Mouse (Mus musculus): Measurements from ENCODE around the gene Il20ra.

Gene Il20ra

DNA sequence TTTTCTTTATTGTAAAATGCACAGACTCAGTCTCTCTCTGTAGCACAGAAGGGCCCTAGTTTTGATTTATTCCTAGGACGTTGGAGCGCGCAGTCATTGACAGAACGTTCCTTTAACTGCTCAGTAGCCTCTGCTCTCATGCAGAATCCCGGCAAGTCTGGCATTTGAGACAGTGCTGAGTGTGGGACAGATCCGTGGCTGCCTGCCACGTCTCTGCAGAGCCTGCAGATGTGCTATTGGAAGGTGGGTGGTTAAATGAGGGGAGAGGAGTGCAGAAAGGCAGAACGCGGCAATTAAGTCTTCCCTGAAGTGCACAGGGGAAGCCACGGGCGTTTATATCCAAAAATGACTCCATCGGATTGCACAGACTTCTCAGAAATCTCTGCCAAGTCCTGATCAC, 66.7 kb downstream of the Il20ra start:
- DNase-seq, result no peak

DNA sequence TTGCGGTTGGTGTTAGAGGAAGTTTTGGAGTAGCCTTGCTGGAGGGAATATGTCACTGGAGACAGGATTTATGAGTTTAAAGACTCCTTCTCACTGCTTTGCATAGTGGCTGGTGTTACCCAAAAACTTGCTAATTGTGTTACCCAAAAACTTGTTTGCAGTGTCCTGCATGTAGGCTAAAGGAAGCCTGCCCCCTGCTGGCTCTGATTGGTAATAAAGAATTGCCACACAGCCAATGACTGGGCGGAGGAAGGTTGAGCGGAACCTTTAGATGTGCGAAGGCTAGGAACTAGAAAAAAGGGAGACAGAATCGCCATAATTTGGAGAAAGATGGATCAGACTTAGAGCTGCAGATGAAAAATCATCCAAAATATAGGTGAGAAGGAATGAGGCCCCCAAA, 69.0 kb downstream of the Il20ra start:
- no peak for DNase-seq

GRCm38 (mm10) chr10:19794996-19795395, 82.6 kb downstream of the Il20ra start:
- DNase-seq, result no peak

- no peak for DNase-seq
Measured at GRCm38 (mm10) chr10:19802958-19803357, 90.6 kb downstream of the Il20ra start.

DNA sequence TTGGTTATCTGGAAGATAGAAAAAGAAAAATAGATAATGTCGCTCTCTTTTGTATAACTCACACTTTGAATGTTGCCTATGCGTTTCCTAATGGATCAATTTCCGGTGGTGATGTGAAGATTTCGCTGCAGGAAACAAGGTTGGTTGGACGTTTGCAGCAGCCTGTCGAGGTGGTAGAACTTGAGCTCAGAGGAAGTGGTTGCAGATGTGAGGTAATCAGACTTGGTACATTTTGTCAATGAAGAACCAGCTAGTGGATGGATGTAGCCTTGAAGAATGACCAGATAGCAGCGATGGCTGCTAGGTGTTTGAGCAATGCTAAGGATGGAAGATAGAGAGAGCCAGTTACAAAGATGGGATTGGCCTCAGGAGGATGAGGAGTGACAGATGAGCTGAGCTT, 92.4 kb downstream of the Il20ra start:
- DNase-seq, result no peak

Data from cerebellum, adult 11 months (tissue).